Mouse (Mus musculus) adrenal gland, postnatal 4 days (tissue): ENCODE measurements around the gene Ier5. TPM values are rescaled to one million over a fixed set of nuclear protein-coding genes. Genes with fewer than 3 reads are reported as not detected.
A peak's percentile ranks its signal among the peaks of the same experiment; 100 is the strongest.

ENCODE experiments used
- DNase-seq, 2 experiments: peaks; one replicate each; pipeline ENCODE4 v3.0.0; 2021 to 2022; ENCODE audit warnings: low spot score in 2 of 2, mixed read lengths in 2 of 2
- total RNA-seq, 2 experiments: library from RNA; stranded (reverse); gene quantifications; 2 replicates each; pipeline ENCODE4 v1.2.3; 2021

Ier5 gene
- total RNA-seq, 2 experiments from 2014 or later, result 12.8 to 14.4 TPM

DNA sequence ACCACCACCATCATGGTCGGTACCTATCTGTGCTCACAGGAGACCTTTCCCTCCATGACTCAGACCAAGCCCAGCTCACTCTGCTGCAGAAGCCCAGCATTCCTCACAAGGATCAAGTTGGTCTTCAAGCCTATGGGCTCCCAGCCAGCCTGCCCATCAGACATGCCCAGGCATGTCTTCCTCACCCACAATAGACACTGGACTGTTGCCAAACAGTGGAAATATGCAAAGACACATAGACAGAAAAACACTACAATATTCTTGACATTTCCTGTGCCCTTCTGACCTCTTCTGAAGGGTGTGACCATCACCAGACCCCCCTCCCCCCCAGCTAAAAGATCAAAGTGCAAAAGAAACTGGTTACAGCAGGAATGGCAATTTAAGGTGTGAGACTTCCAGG lies 43.3 kb downstream of the Ier5 start:
- no peak for DNase-seq

DNA sequence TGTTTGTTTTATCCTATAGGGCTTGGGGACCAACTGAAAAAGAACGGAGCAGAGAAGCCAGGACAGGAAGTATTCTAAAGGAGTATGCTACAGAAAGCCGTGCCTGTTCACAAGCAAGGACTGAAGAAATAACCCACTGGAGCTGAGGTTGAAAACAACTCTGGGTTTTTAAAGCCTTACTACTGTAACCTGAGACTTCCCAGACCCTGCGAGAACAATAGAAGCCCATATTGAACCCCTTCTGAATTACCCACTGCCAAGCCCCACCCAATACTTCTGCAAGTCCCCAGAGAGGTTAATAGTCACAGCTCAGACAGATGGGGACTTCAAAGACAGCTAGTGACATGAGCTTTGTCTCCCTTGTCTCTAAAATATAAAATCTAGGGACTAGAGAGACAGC lies 44.4 kb downstream of the Ier5 start:
- no peak for DNase-seq

DNA sequence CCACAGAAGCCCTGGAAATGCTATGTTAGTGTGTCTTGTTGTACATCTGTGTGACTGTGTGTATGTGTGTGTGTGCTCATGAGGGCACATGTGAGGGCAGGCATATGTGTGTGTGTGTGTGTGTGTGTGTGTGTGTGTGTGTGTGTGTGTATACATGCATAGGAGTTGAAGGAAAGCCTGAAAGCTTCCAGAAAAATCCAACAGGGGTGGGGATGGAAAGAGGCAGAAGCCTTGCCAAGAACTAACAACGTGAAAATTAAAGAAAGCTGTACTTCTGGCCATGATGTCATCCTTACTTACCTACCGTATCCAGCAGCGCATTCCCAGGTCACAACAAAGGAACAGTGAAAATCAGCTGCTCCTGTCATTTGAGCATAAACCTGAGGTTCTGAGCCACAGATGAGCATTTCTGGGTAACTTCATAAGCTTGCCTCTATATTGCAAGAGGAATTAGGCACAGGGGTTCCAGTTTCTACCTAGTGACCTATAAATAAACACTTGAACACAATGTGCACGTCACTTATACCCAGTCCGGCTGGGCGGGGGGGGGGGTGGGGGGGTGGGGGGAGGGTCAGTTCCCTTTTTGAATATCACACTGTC lies 45.0 kb downstream of the Ier5 start:
- no peak for DNase-seq

DNA sequence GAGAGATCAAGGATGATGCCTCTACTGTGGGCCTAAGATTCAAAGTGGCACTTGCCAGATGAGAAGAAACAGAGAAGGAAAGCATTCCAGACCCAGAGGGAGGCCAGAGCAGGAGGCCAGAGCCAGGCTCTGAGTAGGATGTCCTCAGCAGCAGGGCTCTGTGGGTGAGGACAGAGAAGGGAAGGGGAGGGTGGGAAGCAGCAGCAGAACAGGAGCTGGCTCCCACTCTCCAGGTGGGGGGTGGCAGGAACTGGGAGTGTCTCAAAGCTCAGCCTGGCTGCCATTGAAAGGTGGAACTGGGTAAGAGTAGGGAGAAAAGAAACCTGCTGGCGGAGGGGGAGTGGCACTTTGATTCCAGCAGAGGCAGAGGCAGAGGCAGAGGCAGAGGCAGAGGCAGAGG lies 46.1 kb downstream of the Ier5 start:
- no peak for DNase-seq

DNA sequence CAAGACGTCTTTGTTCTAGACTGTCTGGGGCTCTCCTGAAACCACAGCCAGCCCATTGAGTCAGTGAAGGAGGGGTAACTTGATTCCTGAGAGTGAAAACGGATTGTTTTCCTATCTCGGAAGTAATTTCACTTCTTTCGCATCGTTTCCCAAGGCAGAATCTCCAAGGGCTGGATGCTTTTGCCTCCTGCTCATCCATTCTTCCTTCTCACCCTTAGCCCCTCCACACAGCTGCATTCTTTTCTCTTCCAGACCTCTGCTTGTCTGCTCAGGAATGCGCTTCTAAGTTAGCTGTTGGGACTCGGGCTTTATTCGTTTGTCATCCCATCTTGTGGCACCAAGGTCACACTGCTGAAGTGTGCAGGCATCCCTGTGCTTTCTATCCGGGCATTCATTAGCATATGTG lies 46.7 kb downstream of the Ier5 start:
- DNase-seq, result no peak

DNA sequence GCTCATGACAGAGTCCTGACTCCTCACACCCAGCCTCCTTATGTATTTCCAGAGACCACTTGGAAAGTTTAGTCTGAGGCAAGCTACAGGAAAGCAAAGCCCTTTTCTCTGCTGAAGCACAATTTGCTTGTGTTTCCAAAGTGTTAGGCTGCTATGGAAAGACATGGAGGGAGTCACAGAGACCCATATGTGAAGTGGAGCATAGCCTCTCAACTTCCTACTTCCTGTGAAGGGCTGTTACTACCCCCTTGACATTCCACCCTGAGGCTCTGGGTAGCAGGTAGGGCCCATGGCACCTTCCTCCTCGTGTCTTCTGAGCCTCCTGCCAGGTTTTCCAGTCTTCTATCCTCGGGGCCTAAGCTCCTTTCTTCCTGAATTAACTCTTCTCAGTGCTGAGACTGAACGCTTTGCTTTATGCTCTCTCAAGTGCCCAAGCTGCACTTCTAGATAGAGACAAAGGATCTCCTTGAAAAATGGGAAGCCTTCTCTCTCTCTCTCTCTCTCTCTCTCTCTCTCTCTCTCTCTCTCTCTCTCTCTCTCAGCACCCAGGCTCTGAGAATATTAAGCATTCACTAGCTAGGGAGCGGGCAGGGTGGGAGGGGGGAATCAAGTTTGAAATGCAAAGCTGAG lies 47.2 kb downstream of the Ier5 start:
- no peak for DNase-seq

DNA sequence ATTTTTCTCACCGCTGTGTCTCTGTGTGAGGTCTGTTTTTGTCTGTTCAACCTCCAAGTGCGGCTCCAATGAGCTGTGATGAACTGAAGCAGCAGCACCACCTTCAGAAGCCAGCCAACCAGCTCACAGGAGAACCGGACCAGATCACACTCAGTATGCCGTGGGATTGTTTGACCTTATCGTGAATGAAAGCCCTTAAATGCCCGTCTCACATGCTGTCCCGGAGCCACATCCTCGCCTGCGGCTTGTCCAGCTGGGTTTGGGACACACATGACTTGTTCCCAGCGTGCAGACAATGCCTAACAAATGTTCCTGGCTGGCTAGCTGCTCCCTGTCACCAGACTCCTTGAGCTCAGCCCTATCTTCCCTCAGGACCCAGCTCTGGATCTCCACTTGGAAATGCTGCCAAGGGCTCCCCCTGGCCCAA lies 47.7 kb downstream of the Ier5 start:
- no peak for DNase-seq

DNA sequence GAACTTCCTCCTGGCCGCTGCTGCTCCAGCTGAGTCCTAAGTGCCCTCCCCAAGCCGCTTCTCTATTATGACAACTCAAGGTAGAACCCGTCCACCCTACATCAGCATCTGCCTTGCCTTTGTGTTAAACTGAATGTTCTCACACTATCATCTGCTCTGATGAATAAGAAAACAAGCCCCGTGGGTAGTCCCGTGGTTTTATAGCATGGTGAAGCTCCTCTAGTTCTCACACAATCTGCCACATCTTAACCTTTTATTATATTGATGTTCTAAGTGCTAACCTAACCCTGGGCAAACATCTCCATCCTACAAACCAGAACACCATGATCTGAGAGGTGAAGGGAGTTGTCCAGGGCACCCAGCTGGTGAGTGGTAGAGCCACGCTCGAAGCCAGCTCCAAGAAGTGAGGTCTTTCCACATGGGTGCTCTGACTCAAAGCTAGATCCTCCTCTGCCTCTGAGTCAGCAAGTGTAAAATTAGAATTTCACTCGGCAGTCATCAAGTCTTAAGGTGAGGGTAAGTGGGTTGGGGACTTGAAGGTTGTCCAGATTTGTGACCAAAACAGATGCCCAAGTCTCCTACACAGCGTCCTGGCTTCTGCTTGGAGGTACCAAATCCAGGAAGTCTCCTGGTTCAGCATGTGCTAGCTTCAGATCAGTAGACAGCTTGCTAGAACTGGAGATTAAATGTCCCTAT lies 48.4 kb downstream of the Ier5 start:
- no peak for DNase-seq

DNA sequence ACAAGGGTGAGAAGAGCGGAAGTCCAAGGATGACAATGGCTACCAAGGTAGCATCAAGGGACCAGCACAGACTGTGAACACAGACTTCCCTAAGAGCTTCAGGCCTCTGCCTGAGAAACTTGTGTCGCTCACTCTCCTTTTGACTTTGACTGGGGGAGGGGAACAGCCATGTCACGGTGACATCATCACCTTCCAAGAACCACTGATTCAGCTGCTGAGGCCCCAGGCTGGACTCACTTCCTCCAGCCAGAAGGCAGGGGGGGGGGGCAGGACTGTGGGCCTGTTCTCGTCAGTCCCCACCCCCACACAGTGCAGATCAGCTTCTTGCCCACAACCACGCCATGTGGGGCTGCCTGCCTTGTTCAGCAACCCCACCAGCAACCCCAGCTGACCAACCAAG lies 49.3 kb downstream of the Ier5 start:
- no peak for DNase-seq

DNA sequence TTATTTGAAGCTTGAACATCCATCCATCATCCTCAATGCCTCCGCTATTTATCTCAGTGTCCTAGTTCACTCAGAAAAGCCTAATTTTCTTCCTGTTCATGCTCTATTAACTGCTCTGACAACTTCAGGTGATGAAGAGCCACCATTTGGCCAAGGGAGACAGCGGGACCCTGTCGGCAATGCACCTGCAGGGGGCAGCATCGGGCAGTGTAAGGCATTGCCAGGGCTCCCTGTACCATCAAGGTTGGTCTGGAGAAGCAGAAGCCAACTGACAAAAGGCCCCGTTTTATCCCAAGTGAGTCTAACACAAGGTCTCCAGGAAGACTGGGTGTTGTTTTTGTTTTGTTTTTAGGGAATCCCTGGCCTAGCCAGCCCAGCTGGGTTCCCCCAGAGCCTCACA lies 50.5 kb downstream of the Ier5 start:
- peak; percentile 89 to 91 for DNase-seq

Other genes starting within 250 kb of the Ier5 start
- 1 to 10 TPM; 2.6 to 2.9 TPM for gene Cacna1e, start 215.1 kb downstream of the Ier5 start, total RNA-seq
- 10 to 100 TPM; 27.8 to 33.1 TPM for gene Mr1, start 47.2 kb upstream of the Ier5 start, total RNA-seq
- gene Stx6, start 59.1 kb upstream of the Ier5 start, total RNA-seq, result 10 to 100 TPM; 72.5 to 76.7 TPM
- 10 to 100 TPM; 34.2 to 36.5 TPM for gene BC034090, start 144.8 kb upstream of the Ier5 start, total RNA-seq